Mouse (Mus musculus) stomach, embryonic 16.5 days (tissue): Measurements from ENCODE around the gene Dph5. TPM values are rescaled to one million over a fixed set of nuclear protein-coding genes. Genes with fewer than 3 reads are reported as not detected.

Source experiments
- ATAC-seq: fragments of 200-750 bp; cut with Nextera tagmentation; 2 replicates; pipeline ENCODE4 v1.8.0; 2017; ENCODE audit warnings: moderate number of reproducible peaks, moderate TSS enrichment; ENCODE audit not compliant: insufficient read depth, low FRiP score
- H3K27ac ChIP-seq: fragments of 300-500 bp; sonication (generic); 2 replicates; pipeline ENCODE4 v1.5.1; 2014; ENCODE audit warnings: low read length
- H3K27me3 ChIP-seq: fragments of 300-500 bp; sonication (generic); 2 replicates; pipeline ENCODE4 v1.6.1; 2014; ENCODE audit warnings: low read length, control low read depth, mixed read lengths; ENCODE audit not compliant: control insufficient read depth, insufficient read depth
- H3K36me3 ChIP-seq: fragments of 300-500 bp; sonication (generic); 2 replicates; pipeline ENCODE4 v1.6.1; 2014; ENCODE audit warnings: low read length; ENCODE audit not compliant: control insufficient read depth, insufficient read depth
- H3K4me1 ChIP-seq: fragments of 300-500 bp; sonication (generic); 2 replicates; pipeline ENCODE4 v1.6.1; 2014; ENCODE audit warnings: low read length, control low read depth, mixed read lengths; ENCODE audit not compliant: control insufficient read depth, insufficient read depth
- H3K4me2 ChIP-seq: fragments of 300-500 bp; sonication (generic); 2 replicates; pipeline ENCODE4 v1.6.1; 2014; ENCODE audit warnings: low read depth, low read length, mixed read lengths
- H3K4me3 ChIP-seq: fragments of 300-500 bp; sonication (generic); replicated peaks from 2 replicates; pipeline ENCODE4 v1.5.1; 2014; ENCODE audit warnings: mild to moderate bottlenecking, low read length
- H3K9ac ChIP-seq: fragments of 300-500 bp; sonication (generic); 2 replicates; pipeline ENCODE4 v1.6.1; 2014; ENCODE audit warnings: low read length
- H3K9me3 ChIP-seq: fragments of 300-500 bp; sonication (generic); replicated peaks from 2 replicates; pipeline ENCODE4 v1.6.1; 2016; ENCODE audit warnings: low read length, control low read depth; ENCODE audit not compliant: control insufficient read depth
- WGBS: fragments of 180-500 bp; shearing (Covaris S2); extraction: QIAGEN DNeasy Blood & Tissue Kit; methylation state at CpG from one replicate; pipeline ENCODE4 v1.1.7; 2014; 5-methylcytosine and 5-hydroxymethylcytosine counted together
- microRNA-seq: library from miRNA; unstranded; fragments of <30 nt; microRNA quantifications from one replicate; pipeline ENCODE4, GENCODE M21; 2016
- polyA plus RNA-seq: library from polyadenylated mRNA; unstranded; fragments of >200 nt; fragmentation: Nextera tagmentation; extraction: Ambion mirVana; gene quantifications from 2 replicates; pipeline ENCODE4 v1.2.1, GENCODE M21; 2015

Gene Dph5
- polyA plus RNA-seq, 1 experiment from 2014 or later: 31.9 TPM

GRCm38 (mm10) chr3:115974995-115975394 is 87.4 kb downstream of the Dph5 start:
- Histone ChIP-seq H3K27me3 (no peaks in the 10 kb centered on the region), H3K4me3 (no peak overlapping the region), H3K4me1 (no peaks in the 10 kb centered on the region), H3K9me3 (no peaks in the 10 kb centered on the region), H3K36me3 (peaks cover 11% of the 10 kb centered on the region; the same call in 1 of the 2 replicates), H3K4me2 (no peak overlapping the region), H3K9ac (no peak overlapping the region), H3K27ac (no peak overlapping the region)
- ATAC-seq: no peak
- 92% methylated on average over 10 of the region's 10 CpGs for WGBS

- ATAC-seq: no peak
- no peaks in the 10 kb centered on the region for H3K9me3 ChIP-seq
- H3K4me1 ChIP-seq: no peaks in the 10 kb centered on the region
- H3K4me3 ChIP-seq: no peak overlapping the region
- H3K9ac ChIP-seq: no peak overlapping the region
- no peaks in the 10 kb centered on the region for H3K27me3 ChIP-seq
- no peak overlapping the region for H3K27ac ChIP-seq
- WGBS: 29% methylated on average over 1 of the region's 1 CpGs
- H3K36me3 ChIP-seq: peaks cover 8% of the 10 kb centered on the region; the same call in 1 of the 2 replicates
- no peak overlapping the region for H3K4me2 ChIP-seq
These were observed 91.4 kb downstream of the Dph5 start for GRCm38 (mm10) chr3:115979000-115979399.

DNA sequence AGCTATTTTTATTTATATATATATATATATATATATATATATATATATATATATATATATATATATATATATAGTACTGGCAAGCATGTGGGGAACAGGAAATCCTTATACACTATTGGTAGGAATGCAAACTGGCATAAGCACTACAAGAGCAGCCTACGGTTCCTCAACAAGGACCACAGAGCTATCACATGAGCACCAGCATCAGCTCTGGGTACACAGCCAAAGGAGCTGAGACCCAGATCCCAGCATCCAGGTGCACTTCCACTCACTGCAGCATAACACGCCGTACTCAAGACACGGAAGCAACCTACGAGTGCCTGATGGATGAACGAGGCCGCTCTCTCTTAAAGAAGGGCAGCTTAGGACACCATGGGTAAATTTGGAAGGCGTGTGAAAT is 95.6 kb downstream of the Dph5 start:
- ATAC-seq: no peak
- Histone ChIP-seq H3K4me3 (no peak overlapping the region), H3K36me3 (peaks cover 3% of the 10 kb centered on the region), H3K27me3 (no peaks in the 10 kb centered on the region), H3K27ac (no peak overlapping the region), H3K4me2 (no peak overlapping the region), H3K4me1 (no peaks in the 10 kb centered on the region), H3K9me3 (no peaks in the 10 kb centered on the region), H3K9ac (no peak overlapping the region)
- WGBS: 95% methylated on average over 8 of the region's 8 CpGs

Small RNA genes lying within 50 kb of the gene (microRNA-seq; reads per million reads assigned to microRNA genes)
- not detected for gene Mir669n

Other genes starting within 250 kb of the Dph5 start
- 17.3 and 18.8 TPM in 2 replicates for gene S1pr1, start 172.8 kb upstream of the Dph5 start, polyA plus RNA-seq
- gene Slc30a7, start 119.6 kb downstream of the Dph5 start, polyA plus RNA-seq: 43.1 and 50.0 TPM in 2 replicates
- 20.2 and 20.3 TPM in 2 replicates for gene Extl2, start 119.6 kb downstream of the Dph5 start, polyA plus RNA-seq
- gene Vcam1, start 241.9 kb downstream of the Dph5 start, polyA plus RNA-seq: 63.3 and 65.7 TPM in 2 replicates